Mouse (Mus musculus): ENCODE measurements around the gene Ptger2. TPM values are rescaled to one million over a fixed set of nuclear protein-coding genes. Genes with fewer than 3 reads are reported as not detected.
"Not testable (repeated sequence)": the region's sequence is repeated elsewhere in the genome, so short reads cannot be mapped to it uniquely, and the experiment has no call there.

Gene Ptger2
- under 1 TPM; 0.22 TPM for total RNA-seq (2021)

DNA sequence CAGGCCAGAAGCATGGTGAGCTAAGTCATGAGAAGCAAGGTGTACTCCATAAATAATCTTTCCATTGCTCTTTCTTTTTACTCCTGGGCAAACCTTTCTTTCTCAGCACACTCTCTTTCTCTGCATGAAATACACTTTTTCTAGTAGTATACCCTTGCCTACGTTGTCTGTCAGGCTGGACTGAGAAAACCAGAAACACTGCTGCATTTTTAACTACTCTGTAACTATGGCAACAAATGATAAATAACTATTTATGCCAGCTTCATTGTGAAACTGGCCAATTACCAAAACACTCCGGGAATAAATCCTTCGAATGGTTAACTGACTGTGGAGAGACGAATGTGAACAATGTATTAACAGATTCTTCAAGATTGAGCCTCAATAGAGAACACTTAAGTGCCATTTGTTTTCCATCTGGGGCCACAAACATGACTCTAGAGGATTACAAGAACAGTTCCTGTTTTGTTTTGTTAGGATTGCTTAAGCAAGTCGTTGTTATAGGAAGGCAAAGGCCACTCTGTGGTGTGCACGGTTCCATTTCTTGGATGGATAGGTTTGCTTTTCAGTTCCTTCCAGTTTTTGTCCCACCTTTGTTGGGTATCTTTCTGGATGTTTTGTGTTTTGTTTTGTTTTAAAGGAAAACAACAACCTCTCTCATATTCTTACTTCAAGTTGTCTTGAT is at the start of gene Ptger2:
TSS of gene Ptger2 (plus strand) at position 522 of the 682 bp plus-strand sequence.
- not testable (repeated sequence) for DNase-seq
- intact Hi-C loops (cut with DNase I), result loop anchor here (2.0 kb wide), 1 partner anchor 155 kb away; no protein-coding TSS in a partner anchor

DNA sequence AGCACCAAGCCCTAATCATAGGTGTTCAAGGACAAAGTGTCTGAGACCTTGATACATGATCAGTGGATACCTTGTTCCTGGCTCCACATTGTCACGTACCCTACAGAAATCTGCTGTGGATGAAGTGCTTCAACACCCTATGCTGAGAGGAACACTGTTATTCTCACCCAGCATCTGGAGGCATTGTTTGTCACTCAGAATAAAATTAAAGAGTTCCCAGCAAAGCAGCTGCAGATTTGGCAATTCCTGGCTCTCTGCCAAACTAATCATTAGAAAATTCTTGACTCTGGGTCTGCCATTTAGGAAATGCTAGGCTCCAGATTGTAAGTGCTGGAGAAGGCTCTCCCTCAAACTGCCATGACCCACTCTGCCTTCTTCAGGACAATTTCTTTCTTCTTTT is 27.2 kb upstream of the Ptger2 start:
- no peak for DNase-seq
- intact Hi-C loops (cut with DNase I), result no loop called here

DNA sequence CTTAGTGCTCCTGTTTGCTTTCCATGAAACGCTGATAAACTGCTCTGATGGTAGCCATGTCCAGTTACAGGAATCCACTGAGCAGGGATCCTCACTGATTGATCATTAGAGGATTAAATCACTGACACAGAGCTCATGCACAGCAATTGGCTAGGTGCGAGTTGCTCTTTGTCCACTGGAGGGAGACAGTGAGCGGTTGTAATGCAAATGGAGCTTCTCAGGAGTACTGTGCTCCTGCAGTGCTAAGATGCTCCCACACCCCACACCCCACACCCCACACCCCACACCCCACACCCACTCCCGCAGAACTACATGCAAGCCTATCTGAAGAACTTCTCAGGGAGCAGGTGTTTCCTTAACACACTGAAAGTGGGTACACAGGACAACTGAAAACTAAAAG is 10.7 kb upstream of the Ptger2 start:
- intact Hi-C loops (cut with DNase I), result not testable (repeated sequence)
- peak; percentile 56 to 67 for DNase-seq

DNA sequence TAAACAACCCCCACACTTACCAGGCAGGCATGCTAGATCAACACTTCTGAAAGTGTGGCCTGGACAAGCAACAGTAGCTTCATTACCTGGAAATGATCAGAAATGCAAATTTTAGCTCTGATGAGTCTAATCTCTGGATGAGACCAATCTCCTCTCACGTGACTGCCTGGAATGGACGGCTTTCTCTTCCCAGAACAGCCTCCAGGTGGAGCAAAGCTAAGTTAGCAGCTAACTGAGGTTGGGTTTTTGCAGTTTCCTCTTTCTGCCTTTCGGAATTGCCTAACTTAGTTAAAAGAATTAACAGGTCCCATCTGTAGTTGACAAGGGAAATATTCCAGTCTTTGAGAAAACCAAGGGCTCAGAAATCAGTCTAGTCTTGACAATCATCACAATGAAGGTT is 8.1 kb upstream of the Ptger2 start:
- intact Hi-C loops (cut with DNase I), result loop anchor here (2.0 kb wide), 1 partner anchor 131 kb away; no protein-coding TSS in a partner anchor

DNA sequence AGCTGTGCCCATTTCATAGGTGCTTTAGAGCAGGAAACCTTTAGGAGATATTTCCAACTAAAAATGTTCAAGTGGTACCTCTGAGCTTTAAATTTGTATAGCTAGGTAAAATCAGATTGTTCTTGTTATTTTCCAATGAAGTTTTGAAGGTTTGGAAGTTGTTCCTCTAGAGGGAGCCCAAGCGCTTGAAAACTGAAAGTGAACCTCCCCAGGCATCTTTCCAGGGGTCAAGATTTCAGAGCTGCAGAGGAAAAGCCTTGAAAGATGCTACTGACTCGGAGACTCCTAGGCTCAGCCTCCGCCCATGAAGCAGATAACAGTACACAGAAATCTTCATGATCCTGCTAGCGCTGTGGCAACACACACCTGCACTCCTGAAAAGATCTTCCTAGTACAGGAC is 6.5 kb upstream of the Ptger2 start:
- DNase-seq, result peak; percentile 32 to 40
- intact Hi-C loops (cut with DNase I), result loop anchor here (1.0 kb wide), 1 partner anchor 161 kb away; no protein-coding TSS in a partner anchor

More for the DNA sequence above, 8.1 kb upstream of the Ptger2 start:
- DNase-seq, result peak in 1 of 2 experiments; percentile 15

DNA sequence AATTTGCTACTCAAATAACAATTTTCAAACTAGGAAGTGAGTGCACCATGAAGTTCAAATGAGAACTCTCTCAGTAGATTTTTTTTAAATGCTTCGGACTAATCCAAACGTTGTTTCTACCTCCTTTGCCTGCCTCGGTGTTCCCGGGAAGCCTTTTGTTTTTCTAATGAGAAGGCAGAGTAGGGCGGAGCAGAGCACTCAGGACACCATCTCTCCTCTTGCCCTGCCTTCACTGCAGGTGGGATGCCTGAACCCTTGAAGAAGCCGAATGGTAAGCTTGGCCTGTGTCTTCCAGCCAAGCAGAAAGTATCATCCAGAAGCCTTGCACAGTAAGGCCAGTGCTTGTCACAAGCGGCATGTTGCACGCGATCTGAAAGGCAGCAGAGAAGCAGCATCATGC is 3.9 kb upstream of the Ptger2 start:
- intact Hi-C loops (cut with DNase I), result no loop called here
- no peak for DNase-seq

DNA sequence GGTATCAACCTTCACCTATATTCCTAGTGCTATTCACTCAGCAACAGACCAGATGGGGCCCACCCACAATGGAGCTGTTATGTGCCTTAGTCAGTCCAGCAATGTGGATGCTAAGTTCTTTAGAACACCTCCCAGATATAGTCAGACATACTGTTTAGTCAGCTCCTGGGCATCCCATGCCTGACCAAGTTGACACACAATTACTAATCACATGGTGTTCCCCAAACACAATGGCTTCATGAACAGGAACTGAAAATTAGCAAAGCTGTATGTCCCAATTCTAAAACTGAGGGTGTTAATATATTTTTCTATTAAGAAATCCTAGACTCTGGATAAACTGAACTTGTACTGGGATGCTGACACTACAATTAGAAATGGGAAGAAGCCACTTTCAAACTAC is 1.7 kb upstream of the Ptger2 start:
- intact Hi-C loops (cut with DNase I), result no loop called here

DNA sequence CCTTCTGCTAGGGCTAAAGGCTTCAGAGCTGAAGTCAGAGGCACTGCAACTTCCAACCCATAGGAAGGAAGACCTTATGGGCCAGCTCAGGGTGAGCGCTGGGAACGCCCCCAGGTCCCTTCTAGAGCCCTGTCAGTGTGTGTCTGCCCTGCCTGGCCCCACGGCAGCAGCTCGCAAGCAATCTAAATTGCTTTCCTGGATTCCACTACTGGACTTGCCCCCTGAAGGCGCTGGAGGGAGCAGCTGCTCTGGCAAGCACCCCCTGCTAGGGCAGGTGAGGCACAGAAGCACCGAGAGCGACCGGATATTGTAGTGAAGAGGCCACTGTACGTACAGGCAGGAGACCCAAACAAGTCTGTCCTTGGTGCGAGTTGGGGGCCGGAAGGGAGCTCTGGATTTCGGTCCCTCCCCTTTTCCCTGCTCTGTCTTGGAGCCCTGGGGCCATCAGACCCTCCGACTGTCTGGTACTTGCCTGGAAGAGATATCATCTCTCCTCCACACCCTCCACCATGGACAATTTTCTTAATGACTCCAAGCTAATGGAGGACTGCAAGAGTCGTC is 541 bp downstream of the Ptger2 start:
- intact Hi-C loops (cut with DNase I), result loop anchor here (2.0 kb wide), 1 partner anchor 156 kb away; no protein-coding TSS in a partner anchor
- DNase-seq, result peak; percentile 9 to 32

More for the DNA sequence above, 1.7 kb upstream of the Ptger2 start:
- no peak for DNase-seq

DNA sequence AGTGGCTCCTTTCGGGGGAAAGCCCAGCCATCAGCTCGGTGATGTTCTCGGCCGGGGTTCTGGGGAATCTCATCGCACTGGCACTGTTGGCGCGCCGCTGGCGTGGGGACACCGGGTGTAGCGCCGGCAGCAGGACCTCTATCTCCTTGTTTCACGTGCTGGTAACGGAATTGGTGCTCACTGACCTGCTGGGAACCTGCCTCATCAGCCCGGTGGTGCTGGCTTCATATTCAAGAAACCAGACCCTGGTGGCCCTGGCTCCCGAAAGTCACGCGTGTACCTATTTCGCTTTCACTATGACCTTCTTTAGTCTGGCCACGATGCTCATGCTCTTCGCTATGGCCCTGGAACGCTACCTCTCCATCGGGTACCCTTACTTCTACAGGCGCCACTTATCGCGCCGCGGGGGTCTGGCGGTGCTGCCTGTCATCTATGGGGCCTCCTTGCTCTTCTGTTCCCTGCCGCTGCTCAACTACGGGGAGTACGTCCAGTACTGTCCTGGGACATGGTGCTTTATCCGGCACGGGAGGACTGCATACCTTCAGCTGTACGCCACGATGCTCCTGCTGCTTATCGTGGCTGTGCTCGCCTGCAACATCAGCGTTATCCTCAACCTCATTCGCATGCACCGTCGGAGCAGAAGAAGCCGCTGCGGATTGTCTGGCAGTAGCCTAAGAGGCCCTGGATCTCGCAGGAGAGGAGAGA is 1.2 kb downstream of the Ptger2 start:
- DNase-seq, result peak; percentile 14 to 19
- intact Hi-C loops (cut with DNase I), result loop anchor here (2.0 kb wide), 1 partner anchor 156 kb away; no protein-coding TSS in a partner anchor

DNA sequence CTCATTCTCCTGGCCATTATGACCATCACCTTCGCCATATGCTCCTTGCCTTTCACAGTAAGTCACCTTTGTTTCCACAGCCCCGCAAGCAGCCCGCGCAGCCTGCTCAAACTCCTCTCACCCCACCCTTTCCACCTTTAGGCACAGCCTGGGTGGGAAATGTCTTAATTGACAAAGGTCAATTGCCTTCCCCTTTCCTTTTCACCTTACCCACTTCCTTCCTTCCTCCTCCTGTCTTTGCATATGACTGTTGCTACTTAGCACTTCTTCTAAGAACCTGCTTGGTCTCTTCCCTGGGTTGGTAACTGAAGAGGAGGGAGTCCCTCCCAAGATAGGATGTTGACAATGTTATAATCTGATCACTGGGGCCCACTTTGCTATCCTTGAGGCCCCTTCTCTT is 1.8 kb downstream of the Ptger2 start:
- intact Hi-C loops (cut with DNase I), result loop anchor here (2.0 kb wide), 1 partner anchor 157 kb away; no protein-coding TSS in a partner anchor
- DNase-seq, result no peak

DNA sequence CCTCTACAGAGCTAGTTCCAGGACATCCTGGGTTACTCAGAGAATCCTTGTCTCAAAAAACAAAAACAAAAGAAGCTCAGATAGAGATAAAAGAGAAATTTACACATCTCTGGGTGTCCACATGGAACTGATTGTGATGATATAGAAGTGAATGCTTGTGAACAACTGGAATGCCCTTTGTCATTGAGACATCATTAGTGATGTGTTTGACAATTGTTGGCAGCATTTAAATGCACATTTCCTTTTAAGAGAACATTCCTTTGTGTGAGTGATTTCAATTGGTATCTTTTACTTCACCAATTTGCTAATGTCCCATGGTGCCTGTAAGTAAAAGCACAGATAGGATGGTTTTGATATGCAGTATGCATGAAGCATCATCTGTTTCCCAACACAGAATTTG is 6.3 kb downstream of the Ptger2 start:
- intact Hi-C loops (cut with DNase I), result no loop called here
- DNase-seq, result no peak

DNA sequence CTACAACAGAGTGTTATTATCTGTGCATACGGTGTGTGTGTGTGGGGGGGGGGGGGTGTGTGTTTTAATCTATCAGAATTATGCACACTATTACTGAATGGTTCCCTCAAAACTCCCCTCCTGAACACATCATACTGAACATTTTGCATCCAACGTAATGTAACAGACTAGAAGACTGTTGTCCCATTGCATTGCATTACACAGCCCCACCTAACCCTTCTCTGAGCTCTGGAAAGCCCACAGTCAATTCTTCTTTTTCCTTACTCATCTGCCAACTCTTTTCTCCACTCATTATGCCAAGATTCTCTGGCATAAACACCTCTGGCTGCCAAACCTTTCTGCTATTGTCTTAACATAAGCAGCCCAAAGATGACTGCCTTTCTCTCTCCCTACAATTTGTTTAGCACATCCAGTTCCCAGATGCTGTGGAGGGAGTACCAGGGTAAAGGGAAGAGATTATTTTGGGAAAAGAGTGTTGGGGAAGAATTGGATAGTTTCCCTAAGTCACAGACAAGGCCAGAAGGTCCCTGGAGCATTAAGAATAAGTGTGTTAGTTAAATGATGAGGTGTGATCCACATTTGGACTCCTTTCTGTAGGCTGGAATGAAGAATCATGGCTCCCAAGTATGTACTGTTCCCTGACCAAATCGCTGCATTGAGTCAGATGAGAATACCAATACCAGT is 12.2 kb downstream of the Ptger2 start:
- no peak for DNase-seq
- intact Hi-C loops (cut with DNase I), result no loop called here

DNA sequence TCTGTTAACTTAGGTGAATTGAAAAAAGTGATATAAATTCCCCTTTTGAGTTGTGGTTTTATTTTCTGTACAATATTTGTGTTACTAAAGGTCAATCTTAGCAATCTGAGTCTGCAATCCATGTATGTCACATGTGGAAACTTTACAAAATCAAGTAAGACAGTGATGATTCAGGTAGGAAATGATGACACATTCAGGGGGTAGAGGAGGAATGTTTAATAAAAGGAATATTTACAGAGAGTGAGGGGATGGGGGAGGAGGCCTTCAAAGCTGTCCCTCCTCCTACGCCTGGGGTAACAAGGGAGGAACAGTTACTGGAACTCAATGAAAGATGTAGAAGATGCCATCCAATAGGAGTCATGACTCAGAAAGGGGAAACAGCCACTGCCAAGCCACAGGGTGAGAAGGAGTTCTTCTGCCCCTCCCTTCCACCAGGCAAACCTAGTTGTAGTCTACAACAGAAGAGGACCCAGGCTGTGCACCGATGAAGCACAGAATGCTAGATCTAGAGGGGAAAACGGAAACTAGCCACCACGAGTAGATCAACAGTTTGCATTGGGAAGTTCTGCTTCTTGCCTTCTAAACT is 17.8 kb downstream of the Ptger2 start:
- DNase-seq, result no peak
- intact Hi-C loops (cut with DNase I), result no loop called here

DNA sequence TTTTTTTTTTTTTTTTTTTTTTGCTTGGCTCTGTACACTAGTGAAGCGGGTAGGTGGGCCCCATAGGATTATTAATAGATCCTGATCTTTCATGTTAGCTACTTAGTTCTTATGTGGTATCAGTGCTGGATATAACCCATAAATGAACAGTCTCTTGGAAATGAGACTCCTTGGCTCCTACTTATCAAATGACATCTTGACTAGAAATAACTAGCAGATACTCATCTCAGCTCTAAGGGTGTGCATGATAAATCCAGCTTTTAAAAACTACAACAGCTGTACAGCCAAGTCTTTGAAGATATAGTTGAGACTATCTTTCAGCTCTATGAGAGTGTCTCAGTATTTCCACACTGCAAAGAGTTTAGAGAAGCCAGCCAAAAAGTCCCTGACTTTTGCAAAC is 21.2 kb downstream of the Ptger2 start:
- DNase-seq, result no peak
- intact Hi-C loops (cut with DNase I), result no loop called here

DNA sequence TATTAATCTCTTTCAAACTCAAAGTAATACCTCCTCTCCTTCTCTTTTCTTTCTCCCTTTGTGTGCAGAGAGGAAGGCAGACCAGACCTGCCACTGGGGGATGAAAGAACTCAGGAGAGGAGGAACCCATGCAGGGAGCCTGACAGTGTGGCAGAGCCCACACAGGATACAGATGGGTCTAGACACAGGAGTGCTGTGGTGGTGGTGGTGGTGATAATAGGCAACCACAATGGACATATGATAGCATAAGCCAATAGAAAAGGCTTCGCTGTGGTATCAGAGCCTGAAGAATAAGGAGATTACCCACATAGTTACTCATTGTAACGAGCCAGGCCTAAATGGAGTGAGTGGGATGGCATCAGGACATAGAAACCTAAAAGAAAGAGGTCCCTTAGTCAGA is 23.3 kb downstream of the Ptger2 start:
- intact Hi-C loops (cut with DNase I), result no loop called here
- no peak for DNase-seq

DNA sequence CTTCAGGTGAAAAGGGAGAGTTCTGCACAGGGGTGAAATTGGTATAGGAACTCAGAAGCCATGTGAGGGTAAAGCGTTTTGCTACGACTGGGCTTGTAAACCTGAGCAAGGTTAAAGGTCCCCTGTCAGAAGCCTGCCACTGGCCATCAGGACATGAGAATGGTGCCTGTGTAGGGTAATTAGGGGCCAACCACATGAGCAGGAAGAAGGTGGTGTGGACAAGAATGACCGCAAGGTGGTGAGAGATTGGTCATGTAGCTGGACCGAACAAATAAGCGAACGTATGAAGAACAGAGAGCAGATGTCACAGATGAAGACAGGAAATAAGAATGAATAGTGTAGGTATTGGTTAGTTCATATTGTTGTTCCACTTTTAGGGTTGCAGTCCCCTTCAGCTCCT is 23.7 kb downstream of the Ptger2 start:
- DNase-seq, result no peak
- intact Hi-C loops (cut with DNase I), result no loop called here

DNA sequence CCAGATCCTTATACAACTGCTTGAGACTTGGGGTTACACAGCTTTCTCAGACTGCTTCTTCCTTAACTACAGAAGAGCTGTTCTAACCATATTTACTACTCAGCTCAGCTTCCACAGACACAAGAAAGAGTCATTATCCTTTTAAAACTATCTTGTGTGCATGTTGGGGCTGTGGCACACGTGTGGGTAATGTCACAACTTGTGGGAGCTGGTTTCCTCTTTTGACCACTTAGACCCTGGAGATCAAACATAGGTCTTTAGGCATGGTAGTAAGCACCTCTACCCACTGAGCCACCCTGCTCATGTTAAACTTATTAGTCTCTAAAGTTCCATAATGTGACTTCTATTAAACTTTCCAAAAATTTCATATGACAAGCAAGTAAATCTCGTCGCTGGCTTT is 33.6 kb downstream of the Ptger2 start:
- intact Hi-C loops (cut with DNase I), result no loop called here
- DNase-seq, result no peak

DNA sequence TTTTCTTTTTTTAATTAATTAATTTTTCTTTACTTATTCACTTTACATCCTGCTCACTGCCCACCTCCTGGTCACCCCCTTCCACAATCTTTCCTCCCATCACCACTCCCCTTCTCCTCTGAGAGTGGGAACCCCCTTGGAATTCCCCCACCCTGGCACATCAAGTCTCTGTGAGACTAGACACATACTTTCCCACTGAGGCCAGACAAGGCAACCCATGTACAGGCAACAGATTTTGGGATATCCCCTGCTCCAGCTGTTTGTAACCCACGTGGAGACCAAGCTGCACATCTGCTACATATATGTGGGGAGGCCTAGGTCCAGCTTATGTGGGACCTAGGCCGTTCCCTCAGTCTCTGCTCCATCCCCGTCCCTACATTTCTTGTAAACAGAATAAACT is 46.3 kb downstream of the Ptger2 start:
- intact Hi-C loops (cut with DNase I), result no loop called here
- DNase-seq, result no peak

DNA sequence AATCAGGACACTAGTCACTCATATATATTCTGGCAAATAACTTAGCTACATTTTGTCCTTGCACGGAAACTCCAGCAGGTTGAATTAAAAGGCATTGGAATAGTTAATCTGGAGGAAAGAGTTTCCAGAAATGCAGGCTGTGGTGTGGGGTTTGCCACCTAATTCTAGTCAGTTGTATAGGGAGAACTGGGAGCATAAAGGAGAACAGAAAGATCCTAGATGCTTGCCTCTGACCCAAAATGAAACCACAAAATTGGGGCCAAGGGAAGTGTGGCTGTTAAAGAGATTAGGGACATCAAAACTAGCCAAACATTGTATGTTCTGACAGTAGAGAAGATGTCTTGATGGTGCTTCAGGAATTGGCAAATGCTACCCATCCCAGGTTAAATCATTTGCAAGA is 48.6 kb downstream of the Ptger2 start:
- DNase-seq, result no peak
- intact Hi-C loops (cut with DNase I), result no loop called here

DNA sequence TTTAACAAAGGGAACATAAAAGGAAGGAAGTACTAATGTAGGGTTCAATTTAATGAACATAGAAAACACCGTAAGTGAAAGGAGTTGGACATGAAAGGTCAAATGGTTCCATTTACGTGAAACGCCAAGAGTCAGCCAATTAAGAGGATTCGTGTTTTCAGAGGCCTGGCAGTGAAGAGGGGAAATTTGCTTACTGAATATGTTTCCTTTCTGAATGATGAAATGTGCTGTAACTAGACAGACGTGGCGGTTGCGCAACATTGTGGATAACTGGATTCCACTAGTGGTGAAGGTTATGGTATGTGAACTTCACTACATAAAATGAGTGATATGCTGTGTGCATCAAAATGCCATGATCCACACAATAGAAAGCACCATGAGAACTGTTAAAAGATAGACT is 50.1 kb downstream of the Ptger2 start:
- peak in 1 of 2 experiments; percentile 14 for DNase-seq
- intact Hi-C loops (cut with DNase I), result no loop called here

Data from heart, postnatal 36 days (tissue).